Mouse (Mus musculus): ENCODE measurements at regions not wholly inside any gene's neighbourhood (a gene's known extent, or its start where the extent isn't known, plus 50 kb on each side); places are given as distances from the start of the nearest gene placed in this dataset.

- intact Hi-C loops (cut with DNase I; ENCODE audit: low total_unique reads): no loop called here
- no peak for DNase-seq
Measured at GRCm38 (mm10) chr4:9218380-9218779, 979.5 kb upstream of the Car8 start.

GRCm38 (mm10) chr4:9208606-9209005 is 969.8 kb upstream of the Car8 start:
- intact Hi-C loops (cut with DNase I; ENCODE audit: low total_unique reads): no loop called here
- no peak for DNase-seq

GRCm38 (mm10) chr4:9200012-9200411 is 961.2 kb upstream of the Car8 start:
- no peak for DNase-seq
- intact Hi-C loops (cut with DNase I; ENCODE audit: low total_unique reads): no loop called here

GRCm38 (mm10) chr4:9196435-9196834 is 957.6 kb upstream of the Car8 start:
- no peak for DNase-seq

GRCm38 (mm10) chr4:9193121-9193520 is 954.3 kb upstream of the Car8 start:
- no peak for DNase-seq
- intact Hi-C loops (cut with DNase I; ENCODE audit: low total_unique reads): no loop called here

More at GRCm38 (mm10) chr4:9196435-9196834, 957.6 kb upstream of the Car8 start:
- intact Hi-C loops (cut with DNase I; ENCODE audit: low total_unique reads): no loop called here

GRCm38 (mm10) chr4:9185156-9185875 is 946.5 kb upstream of the Car8 start:
- intact Hi-C loops (cut with DNase I; ENCODE audit: low total_unique reads): no loop called here
- DNase-seq: no peak

- DNase-seq: no peak
- intact Hi-C loops (cut with DNase I; ENCODE audit: low total_unique reads): no loop called here
Measured at GRCm38 (mm10) chr4:9184451-9185121, 945.7 kb upstream of the Car8 start.

GRCm38 (mm10) chr4:9174365-9174764 is 935.5 kb upstream of the Car8 start:
- no peak for DNase-seq
- intact Hi-C loops (cut with DNase I; ENCODE audit: low total_unique reads): no loop called here

- intact Hi-C loops (cut with DNase I; ENCODE audit: low total_unique reads): no loop called here
Measured at GRCm38 (mm10) chr4:9162374-9162773, 923.5 kb upstream of the Car8 start.

GRCm38 (mm10) chr4:9161814-9162133 is 922.9 kb upstream of the Car8 start:
- intact Hi-C loops (cut with DNase I; ENCODE audit: low total_unique reads): no loop called here
- no peak for DNase-seq

More at GRCm38 (mm10) chr4:9162374-9162773, 923.5 kb upstream of the Car8 start:
- DNase-seq: no peak

GRCm38 (mm10) chr4:9161068-9161813 is 922.4 kb upstream of the Car8 start:
- intact Hi-C loops (cut with DNase I; ENCODE audit: low total_unique reads): no loop called here
- DNase-seq: no peak

GRCm38 (mm10) chr4:9147732-9148131 is 908.9 kb upstream of the Car8 start:
- intact Hi-C loops (cut with DNase I; ENCODE audit: low total_unique reads): no loop called here
- DNase-seq: no peak

- no peak for DNase-seq
- intact Hi-C loops (cut with DNase I; ENCODE audit: low total_unique reads): no loop called here
Measured at GRCm38 (mm10) chr4:9144226-9145215, 905.7 kb upstream of the Car8 start.

- intact Hi-C loops (cut with DNase I; ENCODE audit: low total_unique reads): no loop called here
- DNase-seq: no peak
Measured at GRCm38 (mm10) chr4:9143087-9143486, 904.2 kb upstream of the Car8 start.

- intact Hi-C loops (cut with DNase I; ENCODE audit: low total_unique reads): no loop called here
- no peak for DNase-seq
Measured at GRCm38 (mm10) chr4:9141946-9142683, 903.3 kb upstream of the Car8 start.

GRCm38 (mm10) chr4:9140691-9141090 is 901.9 kb upstream of the Car8 start:
- DNase-seq: no peak
- intact Hi-C loops (cut with DNase I; ENCODE audit: low total_unique reads): no loop called here

- no peak for DNase-seq
- intact Hi-C loops (cut with DNase I; ENCODE audit: low total_unique reads): loop anchor here (5.0 kb wide), 1 partner anchor 396 kb away; no protein-coding TSS in a partner anchor
Measured at GRCm38 (mm10) chr4:9136657-9137056, 897.8 kb upstream of the Car8 start.

GRCm38 (mm10) chr4:9136188-9136569 is 897.3 kb upstream of the Car8 start:
- intact Hi-C loops (cut with DNase I; ENCODE audit: low total_unique reads): loop anchor here (5.0 kb wide), 1 partner anchor 396 kb away; no protein-coding TSS in a partner anchor
- peak; percentile 40 for DNase-seq
